Mouse (Mus musculus): ENCODE results near the gene Tnnc1. TPM values are rescaled to one million over a fixed set of nuclear protein-coding genes. Genes with fewer than 3 reads are reported as not detected.

Tnnc1 gene
- polyA plus RNA-seq, 1 experiment: 0.14 TPM

DNA sequence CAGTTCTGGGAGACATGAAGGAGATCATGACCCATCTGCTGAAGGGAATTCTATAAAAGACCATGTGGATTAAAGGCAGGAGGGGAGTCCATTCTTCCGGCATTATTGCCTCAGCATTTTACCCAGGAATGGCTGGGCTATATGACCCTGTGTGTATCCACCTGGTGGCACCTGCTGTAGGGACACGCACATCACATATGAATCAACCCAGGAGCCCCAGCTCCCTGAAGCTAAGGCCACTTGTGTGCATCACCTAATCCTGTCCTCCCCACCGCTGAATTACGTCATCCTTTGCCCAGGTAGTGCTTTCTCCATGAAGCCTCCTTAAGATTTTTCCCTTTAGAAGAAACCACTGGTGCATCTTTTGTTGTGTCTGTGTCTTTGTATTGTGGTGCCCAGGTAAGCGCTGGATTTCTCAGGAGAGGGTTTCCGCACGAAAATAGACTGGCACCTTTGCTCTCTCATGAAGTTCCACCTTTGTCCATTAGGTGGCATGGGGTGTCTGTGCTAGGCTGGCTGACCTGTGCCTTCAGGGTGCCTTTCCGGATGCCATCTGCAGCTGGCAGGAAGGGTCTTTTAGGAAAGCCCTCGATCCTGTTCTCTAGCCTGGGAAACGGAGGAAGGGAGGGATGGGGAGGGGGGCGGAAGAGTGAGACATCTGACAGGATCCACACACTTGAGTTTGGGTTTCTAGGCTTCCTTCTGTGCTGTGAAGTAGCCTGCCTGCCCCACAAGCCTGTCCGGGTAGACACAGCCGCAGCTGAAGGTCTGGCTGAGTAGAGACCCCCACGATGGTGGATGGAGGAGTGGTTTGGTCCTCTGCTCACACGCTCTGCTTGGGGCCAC lies 7.3 kb downstream of the Tnnc1 start:
- Histone ChIP-seq H3K27me3 (ENCODE audit: control insufficient read depth) (peaks cover 13% of the 10 kb centered on the region), H3K9me3 (ENCODE audit: control insufficient read depth, low read length) (no peaks in the 10 kb centered on the region), H3K36me3 (ENCODE audit: control insufficient read depth) (no peaks in the 10 kb centered on the region; the same call in 1 of the 2 replicates), H3K4me3 (replicated peaks) (no peak overlapping the region), H3K4me1 (ENCODE audit: control insufficient read depth) (peaks cover 25% of the 10 kb centered on the region)
- TF ChIP-seq TAL1 (IDR thresholded peaks at IDR 0.05; ENCODE audit: low read length): no peak
- no peak for TF ChIP-seq GATA1 (IDR thresholded peaks at IDR 0.05; ENCODE audit: low read length)

DNA sequence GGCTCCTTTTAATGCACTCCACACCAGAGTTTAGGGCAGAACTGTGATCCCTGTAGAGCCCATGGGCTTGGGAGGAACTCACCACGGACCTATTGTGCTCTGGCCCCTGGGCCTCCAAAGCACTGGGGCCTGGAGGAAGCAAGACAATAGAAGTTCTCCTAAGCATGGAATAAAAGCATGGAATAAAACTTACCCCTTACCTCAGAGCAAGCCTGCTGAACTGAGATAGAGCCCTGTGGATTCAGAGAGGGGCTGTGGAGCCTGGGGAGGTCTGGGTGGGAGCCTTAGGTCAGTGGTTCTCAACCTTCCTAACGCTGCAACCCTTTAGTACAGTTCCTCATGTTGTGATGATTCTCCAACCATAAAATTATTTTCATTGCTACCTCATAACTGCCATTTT lies 8.7 kb downstream of the Tnnc1 start, which contains the start of gene Nisch:
TSS of gene Nisch (minus strand) at position 101 of the 400 bp plus-strand sequence.
- Histone ChIP-seq H3K36me3 (ENCODE audit: control insufficient read depth) (no peaks in the 10 kb centered on the region; the same call in 1 of the 2 replicates), H3K9me3 (ENCODE audit: control insufficient read depth, low read length) (no peaks in the 10 kb centered on the region), H3K4me3 (replicated peaks) (no peak within 1 kb of the TSS), H3K4me1 (ENCODE audit: control insufficient read depth) (peaks cover 25% of the 10 kb centered on the region), H3K27me3 (ENCODE audit: control insufficient read depth) (peaks cover 15% of the 10 kb centered on the region)
- TF ChIP-seq TAL1 (IDR thresholded peaks at IDR 0.05; ENCODE audit: low read length): no peak

- no peaks in the 10 kb centered on the region for H3K36me3 ChIP-seq (ENCODE audit: control insufficient read depth)
- H3K4me3 ChIP-seq (replicated peaks): no peak within 1 kb of the TSS
- peaks cover 25% of the 10 kb centered on the region for H3K4me1 ChIP-seq (ENCODE audit: control insufficient read depth)
- H3K27me3 ChIP-seq (ENCODE audit: control insufficient read depth): peaks cover 14% of the 10 kb centered on the region
- no peak for TF ChIP-seq TAL1 (IDR thresholded peaks at IDR 0.05; ENCODE audit: low read length)
- TF ChIP-seq GATA1 (IDR thresholded peaks at IDR 0.05; ENCODE audit: low read length): no peak
- no peaks in the 10 kb centered on the region for H3K9me3 ChIP-seq (ENCODE audit: control insufficient read depth, low read length)
Observed at GRCm38 (mm10) chr14:31217666-31218065, 9.6 kb downstream of the Tnnc1 start, which contains the start of gene Sema3g. Gene Sema3g, plus strand, starts transcription at chr14:31217860.

GRCm38 (mm10) chr14:31226978-31227377 lies 18.9 kb downstream of the Tnnc1 start:
- no peak for TF ChIP-seq TAL1 (IDR thresholded peaks at IDR 0.05; ENCODE audit: low read length)
- no peak for TF ChIP-seq GATA1 (IDR thresholded peaks at IDR 0.05; ENCODE audit: low read length)
- Histone ChIP-seq H3K9me3 (ENCODE audit: control insufficient read depth, low read length) (no peaks in the 10 kb centered on the region), H3K4me1 (ENCODE audit: control insufficient read depth) (no peaks in the 10 kb centered on the region), H3K27me3 (ENCODE audit: control insufficient read depth) (peaks cover 20% of the 10 kb centered on the region), H3K4me3 (replicated peaks) (no peak overlapping the region), H3K36me3 (ENCODE audit: control insufficient read depth) (no peaks in the 10 kb centered on the region)

- Histone ChIP-seq H3K9me3 (ENCODE audit: control insufficient read depth, low read length) (no peaks in the 10 kb centered on the region), H3K4me3 (replicated peaks) (no peak overlapping the region), H3K27me3 (ENCODE audit: control insufficient read depth) (peaks cover 31% of the 10 kb centered on the region), H3K4me1 (ENCODE audit: control insufficient read depth) (no peaks in the 10 kb centered on the region), H3K36me3 (ENCODE audit: control insufficient read depth) (no peaks in the 10 kb centered on the region)
- TF ChIP-seq GATA1 (IDR thresholded peaks at IDR 0.05; ENCODE audit: low read length) (no peak), TAL1 (IDR thresholded peaks at IDR 0.05; ENCODE audit: low read length) (no peak)
Observed at GRCm38 (mm10) chr14:31228234-31228633, 20.1 kb downstream of the Tnnc1 start.

GRCm38 (mm10) chr14:31230442-31230841 lies 22.3 kb downstream of the Tnnc1 start:
- H3K4me3 ChIP-seq (replicated peaks): no peak overlapping the region
- peaks cover 34% of the 10 kb centered on the region for H3K27me3 ChIP-seq (ENCODE audit: control insufficient read depth)
- no peaks in the 10 kb centered on the region for H3K9me3 ChIP-seq (ENCODE audit: control insufficient read depth, low read length)
- H3K4me1 ChIP-seq (ENCODE audit: control insufficient read depth): peaks cover 1% of the 10 kb centered on the region; the same call in 1 of the 2 replicates
- no peaks in the 10 kb centered on the region for H3K36me3 ChIP-seq (ENCODE audit: control insufficient read depth)
- TF ChIP-seq TAL1 (IDR thresholded peaks at IDR 0.05; ENCODE audit: low read length): no peak
- no peak for TF ChIP-seq GATA1 (IDR thresholded peaks at IDR 0.05; ENCODE audit: low read length)

DNA sequence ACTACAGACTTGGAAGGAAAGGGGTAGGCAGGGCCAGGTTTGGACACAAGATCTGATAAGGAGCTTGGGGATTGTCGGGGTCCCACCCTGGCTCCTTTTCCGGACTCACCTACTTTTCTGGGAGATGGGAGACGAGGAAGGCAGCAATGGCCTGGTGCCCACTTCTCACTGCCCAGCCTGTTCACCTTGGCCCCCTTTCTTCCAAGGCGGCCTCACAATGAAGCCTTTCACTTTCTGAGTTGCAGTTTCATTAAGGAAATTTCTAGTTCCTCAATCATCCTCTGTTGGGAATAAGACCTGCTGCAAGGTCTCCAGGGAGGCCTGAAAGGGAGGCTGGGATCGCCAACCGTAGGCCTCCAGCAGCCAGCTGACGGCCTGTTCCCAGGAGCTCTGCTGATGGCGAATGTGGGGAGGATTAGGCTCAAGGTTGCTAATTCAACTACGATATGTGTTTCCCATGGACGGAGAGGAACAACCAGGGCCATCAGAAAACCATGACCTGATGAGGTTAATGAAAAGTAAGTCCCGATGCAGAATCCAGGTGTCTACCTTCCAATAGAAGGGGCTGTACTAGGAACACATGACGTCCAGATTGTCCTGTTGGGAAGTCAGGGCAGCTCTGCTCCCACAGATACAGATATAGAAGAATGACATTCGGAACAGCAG lies 24.4 kb downstream of the Tnnc1 start:
- H3K27me3 ChIP-seq (ENCODE audit: control insufficient read depth): peaks cover 34% of the 10 kb centered on the region
- no peaks in the 10 kb centered on the region for H3K9me3 ChIP-seq (ENCODE audit: control insufficient read depth, low read length)
- H3K36me3 ChIP-seq (ENCODE audit: control insufficient read depth): no peaks in the 10 kb centered on the region; the same call in 1 of the 2 replicates
- TF ChIP-seq GATA1 (IDR thresholded peaks at IDR 0.05; ENCODE audit: low read length): no peak
- no peak for TF ChIP-seq TAL1 (IDR thresholded peaks at IDR 0.05; ENCODE audit: low read length)
- peaks cover 1% of the 10 kb centered on the region; the same call in 1 of the 2 replicates for H3K4me1 ChIP-seq (ENCODE audit: control insufficient read depth)
- no peak overlapping the region for H3K4me3 ChIP-seq (replicated peaks)

DNA sequence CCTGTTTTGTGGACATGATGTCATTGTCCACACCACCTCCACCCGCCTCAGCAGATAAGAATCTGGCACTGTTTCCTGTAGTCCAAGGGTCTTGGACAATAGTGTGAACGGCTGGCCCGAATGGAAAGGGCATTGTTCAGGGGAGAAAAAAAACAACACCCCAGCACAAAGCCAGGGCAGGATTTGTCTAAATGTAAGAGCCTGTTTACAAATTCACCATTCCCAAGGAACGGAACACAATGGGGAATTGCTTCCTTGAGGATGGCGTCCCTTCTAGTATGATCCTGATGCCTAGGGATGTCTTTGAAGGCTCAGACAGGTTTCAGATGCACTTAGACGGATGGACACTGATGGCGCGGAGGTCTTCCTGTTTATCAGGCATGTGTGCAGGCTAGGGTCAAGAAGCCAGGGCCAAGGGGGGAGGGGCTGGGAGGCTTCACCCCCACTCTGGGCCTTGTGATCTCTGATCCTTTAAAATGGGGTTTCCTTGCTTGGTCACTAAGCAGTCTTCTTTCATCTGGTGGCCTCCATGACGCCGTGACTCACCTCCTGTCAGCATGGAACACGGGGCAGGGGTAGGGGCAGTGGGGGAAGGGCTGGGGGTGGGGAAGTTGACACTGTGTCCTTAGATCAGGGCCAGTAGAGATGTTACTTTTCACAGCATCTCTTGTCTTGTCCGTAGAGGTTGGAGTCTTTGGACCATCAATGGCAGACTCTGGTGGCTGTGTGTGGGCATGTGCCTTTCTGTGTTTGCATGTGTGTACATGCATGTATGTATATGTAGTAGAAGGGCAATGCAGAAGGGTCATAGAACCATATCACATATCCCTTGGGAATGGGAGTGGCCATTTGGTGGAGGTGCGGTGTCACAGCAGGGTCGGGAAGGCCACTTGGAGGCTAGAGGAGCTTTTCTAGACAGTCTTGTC lies 25.2 kb downstream of the Tnnc1 start:
- Histone ChIP-seq H3K4me1 (ENCODE audit: control insufficient read depth) (peaks cover 1% of the 10 kb centered on the region; the same call in 1 of the 2 replicates), H3K36me3 (ENCODE audit: control insufficient read depth) (no peaks in the 10 kb centered on the region; the same call in 1 of the 2 replicates), H3K27me3 (ENCODE audit: control insufficient read depth) (peaks cover 30% of the 10 kb centered on the region), H3K4me3 (replicated peaks) (no peak overlapping the region), H3K9me3 (ENCODE audit: control insufficient read depth, low read length) (no peaks in the 10 kb centered on the region)
- TF ChIP-seq TAL1 (IDR thresholded peaks at IDR 0.05; ENCODE audit: low read length) (no peak), GATA1 (IDR thresholded peaks at IDR 0.05; ENCODE audit: low read length) (no peak)
